Mouse (Mus musculus) forebrain, embryonic 10.5 days (tissue): ENCODE measurements around the gene Zfp111. TPM values are rescaled to one million over a fixed set of nuclear protein-coding genes. Genes with fewer than 3 reads are reported as not detected.

Source experiments
- DNase-seq: peaks from one replicate; pipeline ENCODE4 v3.0.0-alpha.2; 2017; ENCODE audit warnings: low spot score; ENCODE audit errors: extremely low spot score
- H3K27ac ChIP-seq: fragments of 300-500 bp; sonication (generic); 2 replicates; pipeline ENCODE4 v1.5.1; 2016; ENCODE audit warnings: mild to moderate bottlenecking
- H3K27me3 ChIP-seq: fragments of 300-500 bp; sonication (generic); 2 replicates; pipeline ENCODE4 v1.6.1; 2016; ENCODE audit warnings: mild to moderate bottlenecking; ENCODE audit not compliant: poor library complexity, severe bottlenecking
- H3K36me3 ChIP-seq: fragments of 300-500 bp; sonication (generic); replicated peaks from 2 replicates; pipeline ENCODE4 v1.6.1; 2016; ENCODE audit warnings: mild to moderate bottlenecking, moderate library complexity
- H3K4me1 ChIP-seq: fragments of 300-500 bp; sonication (generic); 2 replicates; pipeline ENCODE4 v1.6.1; 2016
- H3K4me3 ChIP-seq: fragments of 300-500 bp; sonication (generic); 2 replicates; pipeline ENCODE4 v1.5.1; 2016; ENCODE audit warnings: mild to moderate bottlenecking, moderate library complexity
- H3K9me3 ChIP-seq: fragments of 300-500 bp; sonication (generic); 2 replicates; pipeline ENCODE4 v1.6.1; 2016; ENCODE audit warnings: mild to moderate bottlenecking, moderate library complexity
- WGBS: fragments of 180-500 bp; shearing (Covaris S2); methylation state at CpG from one replicate; pipeline ENCODE4 v1.1.7; 2016; 5-methylcytosine and 5-hydroxymethylcytosine counted together
- polyA plus RNA-seq: library from polyadenylated mRNA; unstranded; fragments of >200 nt; fragmentation: Nextera tagmentation; extraction: Ambion mirVana; gene quantifications from 2 replicates; pipeline ENCODE4 v1.2.1, GENCODE M21; 2016

The Zfp111 gene
- polyA plus RNA-seq, 1 experiment from 2014 or later, result 9.2 TPM

DNA sequence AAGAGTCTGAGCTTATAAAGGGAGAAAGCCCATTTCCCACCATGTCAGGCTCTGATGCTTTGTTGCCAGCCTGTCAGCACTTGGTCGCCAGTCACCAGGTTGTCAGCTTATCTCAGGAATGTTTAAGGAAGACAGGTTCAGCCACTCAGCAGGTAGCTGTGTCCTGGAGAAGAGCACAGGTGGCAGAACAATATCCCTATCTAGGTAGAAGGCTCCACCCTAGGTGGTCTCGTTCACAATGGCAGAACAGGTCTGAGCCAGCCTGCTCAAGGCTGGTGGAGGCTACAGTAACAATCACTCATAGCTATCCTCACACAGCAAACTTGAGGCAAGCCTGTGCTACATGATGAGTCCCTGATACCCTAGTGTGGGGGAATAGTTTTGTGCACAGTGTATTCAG, 19.9 kb downstream of the Zfp111 start:
- WGBS, result 70% methylated on average over 2 of the region's 2 CpGs
- DNase-seq, result no peak
- peaks cover 37% of the 10 kb centered on the region for H3K36me3 ChIP-seq

GRCm38 (mm10) chr7:24189571-24189944, 21.7 kb downstream of the Zfp111 start:
- WGBS, result 80% methylated on average over 5 of the region's 5 CpGs
- H3K9me3 ChIP-seq, result peaks cover 16% of the 10 kb centered on the region
- no peak overlapping the region for H3K4me3 ChIP-seq
- no peak overlapping the region for H3K27ac ChIP-seq
- no peaks in the 10 kb centered on the region for H3K4me1 ChIP-seq
- H3K27me3 ChIP-seq, result no peaks in the 10 kb centered on the region
- peaks cover 23% of the 10 kb centered on the region for H3K36me3 ChIP-seq
- DNase-seq, result no peak

More for the DNA sequence above, 19.9 kb downstream of the Zfp111 start:
- no peak overlapping the region for H3K27ac ChIP-seq
- no peaks in the 10 kb centered on the region for H3K27me3 ChIP-seq
- H3K4me3 ChIP-seq, result no peak overlapping the region
- H3K9me3 ChIP-seq, result peaks cover 20% of the 10 kb centered on the region
- no peaks in the 10 kb centered on the region for H3K4me1 ChIP-seq

- no peak for DNase-seq
- H3K27ac ChIP-seq, result no peak overlapping the region
- peaks cover 18% of the 10 kb centered on the region for H3K36me3 ChIP-seq
- no peaks in the 10 kb centered on the region for H3K27me3 ChIP-seq
- no peaks in the 10 kb centered on the region for H3K4me1 ChIP-seq
- peaks cover 11% of the 10 kb centered on the region for H3K9me3 ChIP-seq
- 69% methylated on average over 4 of the region's 4 CpGs for WGBS
- H3K4me3 ChIP-seq, result no peak overlapping the region
Measured at GRCm38 (mm10) chr7:24188901-24189570, 22.2 kb downstream of the Zfp111 start.

DNA sequence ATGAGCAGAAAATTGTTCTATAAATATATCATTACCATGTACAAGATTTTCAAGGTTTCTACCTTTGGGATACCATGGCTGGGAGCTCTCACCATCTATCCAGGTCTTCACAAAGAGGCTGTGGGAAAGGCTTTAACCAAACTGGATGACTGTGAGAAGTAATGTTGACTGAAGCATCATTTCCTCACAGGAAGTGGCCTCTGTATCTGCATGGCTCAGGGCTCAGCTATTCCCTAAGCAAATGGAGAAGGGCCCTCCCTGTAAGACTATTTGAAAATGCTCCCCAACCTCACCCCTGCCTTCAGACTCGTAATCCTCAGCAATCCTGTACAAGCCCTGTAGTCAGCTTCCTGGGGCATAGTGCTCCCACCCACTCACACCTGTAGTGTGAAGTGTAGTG, 23.6 kb downstream of the Zfp111 start:
- H3K27me3 ChIP-seq, result no peaks in the 10 kb centered on the region
- no peak for DNase-seq
- H3K4me1 ChIP-seq, result no peaks in the 10 kb centered on the region
- peaks cover 5% of the 10 kb centered on the region for H3K36me3 ChIP-seq
- whole genome bisulfite sequencing, result 73% methylated on average over 1 of the region's 1 CpGs
- H3K27ac ChIP-seq, result no peak overlapping the region
- H3K9me3 ChIP-seq, result no peaks in the 10 kb centered on the region
- no peak overlapping the region for H3K4me3 ChIP-seq

GRCm38 (mm10) chr7:24175337-24175711, 35.9 kb downstream of the Zfp111 start:
- Histone ChIP-seq H3K4me1 (peaks cover 5% of the 10 kb centered on the region; the same call in 1 of the 2 replicates), H3K27me3 (no peaks in the 10 kb centered on the region), H3K9me3 (peaks cover 7% of the 10 kb centered on the region; the same call in 1 of the 2 replicates), H3K36me3 (no peaks in the 10 kb centered on the region; the same call in 1 of the 2 replicates), H3K4me3 (peak overlapping the region; percentile 62), H3K27ac (peak overlapping the region; percentile 91)
- no peak for DNase-seq
- 66% methylated on average over 6 of the region's 6 CpGs for WGBS

DNA sequence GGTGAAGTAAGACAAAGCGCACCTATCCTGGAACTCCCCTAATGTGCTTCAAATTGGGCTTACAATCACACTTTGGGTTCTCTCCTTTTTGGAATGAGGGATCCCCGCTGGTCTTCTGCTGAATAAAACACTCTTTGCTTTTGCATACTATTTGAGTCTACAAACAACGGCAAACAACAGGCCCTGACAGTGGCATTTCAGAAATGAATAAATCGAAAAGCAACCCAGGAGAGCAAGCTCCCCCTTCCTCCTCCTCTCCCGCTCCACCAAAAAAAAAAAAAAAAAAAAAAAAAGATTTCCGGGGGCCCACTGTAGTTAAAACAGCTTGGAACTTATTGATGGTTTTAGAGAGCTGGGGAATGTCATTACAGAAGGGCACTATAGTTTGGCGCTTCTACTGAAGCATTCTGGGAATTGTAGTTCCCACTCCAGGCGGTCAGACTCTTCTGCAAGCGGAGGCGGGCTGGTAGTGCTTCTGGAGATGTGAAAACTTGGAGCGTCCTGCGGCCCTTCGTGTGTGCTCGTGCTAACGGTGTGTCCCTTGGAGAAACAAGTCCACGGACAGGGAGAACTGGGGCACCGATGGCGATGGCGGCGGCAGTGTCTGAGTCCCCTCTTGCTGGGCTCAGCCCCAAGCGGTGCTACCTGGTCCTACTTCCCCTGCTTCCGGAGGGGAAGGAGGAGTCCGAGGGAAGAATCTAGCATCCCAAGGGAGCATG, 36.5 kb downstream of the Zfp111 start, which contains the start of gene Zfp114:
Zfp114 (plus strand) TSS at position 443 of the 719 bp plus-strand sequence.
- Histone ChIP-seq H3K27me3 (no peaks in the 10 kb centered on the region), H3K4me3 (peak within 1 kb of the TSS; percentile 62), H3K9me3 (peaks cover 7% of the 10 kb centered on the region; the same call in 1 of the 2 replicates), H3K4me1 (peaks cover 5% of the 10 kb centered on the region; the same call in 1 of the 2 replicates), H3K27ac (peak within 1 kb of the TSS; percentile 91), H3K36me3 (no peaks in the 10 kb centered on the region; the same call in 1 of the 2 replicates)
- 15% methylated on average over 23 of the region's 23 CpGs for WGBS
- peak; percentile 77 for DNase-seq

GRCm38 (mm10) chr7:24172191-24172590, 39.1 kb downstream of the Zfp111 start:
- no peak overlapping the region for H3K27ac ChIP-seq
- H3K9me3 ChIP-seq, result peaks cover 7% of the 10 kb centered on the region; the same call in 1 of the 2 replicates
- H3K36me3 ChIP-seq, result no peaks in the 10 kb centered on the region
- no peak for DNase-seq
- H3K27me3 ChIP-seq, result no peaks in the 10 kb centered on the region
- H3K4me3 ChIP-seq, result no peak overlapping the region
- H3K4me1 ChIP-seq, result peaks cover 5% of the 10 kb centered on the region; the same call in 1 of the 2 replicates
- WGBS, result 71% methylated on average over 4 of the region's 4 CpGs

GRCm38 (mm10) chr7:24153272-24153671, 58.0 kb downstream of the Zfp111 start:
- Histone ChIP-seq H3K27me3 (no peaks in the 10 kb centered on the region), H3K9me3 (peaks cover 11% of the 10 kb centered on the region; the same call in 1 of the 2 replicates), H3K27ac (no peak overlapping the region), H3K4me1 (no peaks in the 10 kb centered on the region), H3K36me3 (no peaks in the 10 kb centered on the region), H3K4me3 (no peak overlapping the region)
- DNase-seq, result no peak
- 11% methylated on average over 1 of the region's 1 CpGs for WGBS

Other genes with a start within 250 kb of the Zfp111 start
- not detected in 2 replicates for gene Vmn1r181, start 236.8 kb downstream of the Zfp111 start, polyA plus RNA-seq
- gene V1rd19, start 209.8 kb downstream of the Zfp111 start, polyA plus RNA-seq, result not detected in 2 replicates
- gene Vmn1r183, start 158.2 kb downstream of the Zfp111 start, polyA plus RNA-seq, result not detected in 2 replicates
- gene Zfp180, start 129.5 kb downstream of the Zfp111 start, polyA plus RNA-seq, result 27.9 and 28.4 TPM in 2 replicates
- 3.3 and 4.0 TPM in 2 replicates for gene Zfp112, start 99.1 kb downstream of the Zfp111 start, polyA plus RNA-seq
- gene Zfp235, start 77.3 kb downstream of the Zfp111 start, polyA plus RNA-seq, result 12.3 and 13.1 TPM in 2 replicates
- gene Zfp114, start 36.4 kb downstream of the Zfp111 start, polyA plus RNA-seq, result 4.9 and 6.3 TPM in 2 replicates
- gene Zfp109, start 26.1 kb upstream of the Zfp111 start, polyA plus RNA-seq, result 5.4 and 7.1 TPM in 2 replicates
- 2.2 and 2.7 TPM in 2 replicates for gene Zfp108, start 43.4 kb upstream of the Zfp111 start, polyA plus RNA-seq
- gene Zfp93, start 59.0 kb upstream of the Zfp111 start, polyA plus RNA-seq, result 7.1 and 9.6 TPM in 2 replicates
- 39.6 and 41.9 TPM in 2 replicates for gene Zfp61, start 89.8 kb upstream of the Zfp111 start, polyA plus RNA-seq
- 12.9 and 13.2 TPM in 2 replicates for gene Zfp94, start 105.2 kb upstream of the Zfp111 start, polyA plus RNA-seq
- gene Tescl, start 122.5 kb upstream of the Zfp111 start, polyA plus RNA-seq, result 0.17 TPM in 1 of 2 replicates, not detected in the other
- gene Lypd5, start 137.8 kb upstream of the Zfp111 start, polyA plus RNA-seq, result not detected in 2 replicates
- 3.8 and 5.1 TPM in 2 replicates for gene Kcnn4, start 158.8 kb upstream of the Zfp111 start, polyA plus RNA-seq
- gene Smg9, start 188.2 kb upstream of the Zfp111 start, polyA plus RNA-seq, result 26.5 and 28.5 TPM in 2 replicates
- not detected in 2 replicates for gene Irgc1, start 240.9 kb upstream of the Zfp111 start, polyA plus RNA-seq